Mouse (Mus musculus) heart, embryonic 13.5 days (tissue): ENCODE measurements at regions not wholly inside any gene's neighbourhood (a gene's known extent, or its start where the extent isn't known, plus 50 kb on each side); places are given as distances from the start of the nearest gene placed in this dataset.

Experiments used
- ATAC-seq: fragments of 200-750 bp; cut with Nextera tagmentation; 2 replicates; pipeline ENCODE4 v1.8.0; 2017; ENCODE audit warnings: moderate TSS enrichment; ENCODE audit not compliant: insufficient number of reproducible peaks, low FRiP score, low TSS enrichment; ENCODE audit errors: extremely low read depth
- H3K27ac ChIP-seq: fragments of 300-500 bp; sonication (generic); replicated peaks from 2 replicates; pipeline ENCODE4 v1.5.1; 2015; ENCODE audit warnings: moderate library complexity, mild to moderate bottlenecking, inconsistent platforms
- H3K27me3 ChIP-seq: fragments of 300-500 bp; sonication (generic); replicated peaks from 2 replicates; pipeline ENCODE4 v1.6.1; 2015; ENCODE audit warnings: mild to moderate bottlenecking, inconsistent platforms
- H3K36me3 ChIP-seq: fragments of 300-500 bp; sonication (generic); 2 replicates; pipeline ENCODE4 v1.6.1; 2015; ENCODE audit warnings: mild to moderate bottlenecking, inconsistent platforms
- H3K4me1 ChIP-seq: fragments of 300-500 bp; sonication (generic); 2 replicates; pipeline ENCODE4 v1.6.1; 2015; ENCODE audit warnings: inconsistent platforms
- H3K4me2 ChIP-seq: fragments of 300-500 bp; sonication (generic); 2 replicates; pipeline ENCODE4 v1.6.1; 2015; ENCODE audit warnings: inconsistent platforms, mild to moderate bottlenecking, moderate library complexity
- H3K4me3 ChIP-seq: fragments of 300-500 bp; sonication (generic); 2 replicates; pipeline ENCODE4 v1.5.1; 2015; ENCODE audit warnings: moderate library complexity, mild to moderate bottlenecking, inconsistent platforms
- H3K9ac ChIP-seq: fragments of 300-500 bp; sonication (generic); 2 replicates; pipeline ENCODE4 v1.6.1; 2015; ENCODE audit warnings: inconsistent platforms, mild to moderate bottlenecking, moderate library complexity
- H3K9me3 ChIP-seq: fragments of 300-500 bp; sonication (generic); 2 replicates; pipeline ENCODE4 v1.6.1; 2016; ENCODE audit warnings: inconsistent platforms
- WGBS: fragments of 180-500 bp; shearing (Covaris S2); methylation state at CpG from one replicate; pipeline ENCODE4 v1.1.7; 2015; ENCODE audit warnings: mixed read lengths; 5-methylcytosine and 5-hydroxymethylcytosine counted together

DNA sequence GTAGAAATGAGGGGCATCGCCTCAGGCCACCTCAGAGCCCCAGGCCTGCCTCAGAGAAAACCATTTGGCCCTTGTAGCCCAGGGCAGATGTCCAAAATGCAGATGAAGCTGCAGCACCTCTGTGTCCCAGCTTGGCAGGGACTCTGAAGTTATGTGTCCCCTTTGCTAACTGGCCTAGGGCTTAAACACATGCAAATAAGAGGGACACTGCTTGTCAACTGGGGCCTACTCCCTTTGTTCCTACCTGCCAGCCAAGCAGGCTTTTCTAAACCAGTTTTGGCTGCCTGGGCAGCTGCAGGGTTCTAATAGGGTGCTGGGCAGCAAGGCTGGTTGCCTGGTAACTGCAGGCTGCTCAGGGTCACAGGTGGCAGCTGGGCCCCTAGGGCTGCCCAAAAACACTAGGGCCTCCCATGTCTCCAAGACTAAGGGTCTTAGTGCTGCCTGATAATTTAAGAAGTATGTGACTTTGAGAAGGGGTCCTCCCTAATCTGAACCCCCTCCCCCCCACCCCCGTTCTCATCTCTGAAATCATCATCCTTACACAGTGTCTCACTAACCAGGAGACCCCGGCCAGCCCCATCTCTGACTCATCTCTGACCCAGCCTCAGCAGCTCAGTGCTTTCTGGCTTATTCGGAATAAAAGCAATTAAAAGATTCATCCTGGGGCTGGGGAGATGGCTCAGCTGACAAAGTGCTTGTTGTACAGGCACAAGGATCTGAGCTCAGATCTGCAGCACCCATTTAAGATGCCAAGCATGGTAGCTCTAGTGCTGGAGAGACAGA lies 158.3 kb downstream of the Tle3 start:
- Histone ChIP-seq H3K4me1 (peaks cover 5% of the 10 kb centered on the region; the same call in 1 of the 2 replicates), H3K9ac (no peak overlapping the region), H3K27ac (no peak overlapping the region), H3K27me3 (peaks cover 38% of the 10 kb centered on the region), H3K4me3 (no peak overlapping the region), H3K9me3 (no peaks in the 10 kb centered on the region), H3K4me2 (no peak overlapping the region), H3K36me3 (no peaks in the 10 kb centered on the region)
- ATAC-seq, result no peak
- WGBS, result 70% methylated on average over 4 of the region's 4 CpGs

DNA sequence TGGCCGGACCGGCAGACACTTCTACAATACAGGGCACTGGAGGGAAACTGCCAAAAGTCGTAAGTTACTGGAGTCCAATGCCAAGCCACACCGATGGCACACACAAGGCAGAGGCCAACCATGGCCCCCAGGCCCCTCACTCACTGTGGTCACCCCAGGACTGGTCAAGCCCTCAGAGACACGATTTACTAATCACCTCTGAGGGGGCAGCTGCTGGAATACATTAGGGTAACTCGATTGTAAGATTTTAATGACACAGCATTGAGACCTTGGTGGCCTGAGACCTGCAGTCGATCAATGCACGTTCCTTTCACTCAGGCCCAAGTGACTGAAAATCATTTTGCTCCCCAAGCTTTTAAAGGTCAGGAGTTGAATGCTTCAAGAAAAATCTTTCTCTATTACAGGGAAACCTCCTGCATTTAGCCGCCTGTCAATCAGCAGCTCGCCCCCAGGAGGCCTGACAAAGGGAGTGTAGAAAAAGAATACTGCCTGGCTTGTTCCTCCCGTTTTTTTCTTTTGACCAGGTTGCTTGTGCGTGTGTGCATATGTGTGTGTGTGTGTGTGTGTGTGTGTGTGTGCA lies 156.2 kb downstream of the Tle3 start:
- Histone ChIP-seq H3K9ac (no peak overlapping the region), H3K4me3 (no peak overlapping the region), H3K9me3 (no peaks in the 10 kb centered on the region), H3K36me3 (no peaks in the 10 kb centered on the region), H3K4me2 (no peak overlapping the region), H3K27ac (no peak overlapping the region), H3K27me3 (peaks cover 26% of the 10 kb centered on the region), H3K4me1 (peaks cover 5% of the 10 kb centered on the region; the same call in 1 of the 2 replicates)
- WGBS, result 70% methylated on average over 12 of the region's 12 CpGs
- no peak for ATAC-seq

DNA sequence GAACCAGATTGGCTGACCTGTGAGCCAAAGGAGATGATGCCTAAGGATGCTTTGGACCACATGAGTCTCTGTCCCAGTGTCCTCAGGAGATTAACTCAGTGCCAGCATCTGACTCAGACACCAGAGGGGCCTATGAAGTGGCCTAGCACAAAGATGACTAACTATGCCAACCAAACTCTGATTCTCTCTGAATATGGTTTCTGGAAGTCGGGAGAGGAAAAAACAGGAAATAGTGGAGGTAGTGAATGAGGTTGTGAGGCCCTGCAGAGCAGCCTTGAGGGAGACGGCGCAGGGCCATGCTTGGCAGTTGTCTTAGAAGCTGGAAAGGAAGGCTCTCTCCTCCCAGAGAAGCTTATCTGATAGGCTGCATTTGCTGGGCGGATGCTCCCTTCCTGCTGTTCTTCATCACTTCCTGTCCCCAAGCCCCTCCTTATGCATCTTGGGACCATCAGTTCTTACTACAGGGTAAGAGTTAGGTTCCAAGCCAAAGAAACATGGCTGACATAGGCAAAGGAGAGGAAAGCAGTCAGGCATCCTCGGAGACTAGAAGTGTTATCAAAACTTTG lies 155.4 kb downstream of the Tle3 start:
- Histone ChIP-seq H3K27me3 (peaks cover 18% of the 10 kb centered on the region), H3K4me3 (no peak overlapping the region), H3K36me3 (no peaks in the 10 kb centered on the region), H3K9me3 (peaks cover 6% of the 10 kb centered on the region), H3K27ac (no peak overlapping the region), H3K4me1 (peaks cover 5% of the 10 kb centered on the region; the same call in 1 of the 2 replicates), H3K4me2 (no peak overlapping the region), H3K9ac (no peak overlapping the region)
- WGBS, result 52% methylated on average over 5 of the region's 5 CpGs
- no peak for ATAC-seq

DNA sequence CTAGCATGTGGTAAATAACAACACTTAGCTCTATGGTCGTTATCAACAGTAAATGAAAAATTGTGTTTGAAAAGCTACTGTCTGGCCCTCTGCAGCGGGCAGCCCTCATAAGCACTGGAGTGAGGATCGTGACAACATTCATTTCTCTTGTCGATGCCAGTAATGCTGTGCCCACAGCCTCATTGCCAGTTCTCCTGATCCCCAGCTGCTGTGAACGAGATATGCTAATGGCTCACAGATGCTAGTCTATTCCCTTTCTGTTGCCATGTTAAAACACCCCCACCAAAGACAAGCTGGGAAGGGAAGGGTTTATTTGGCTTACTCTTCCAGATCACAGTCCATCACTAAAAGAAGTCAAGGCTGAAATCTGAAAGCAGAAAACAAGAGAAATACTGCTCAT lies 148.0 kb downstream of the Tle3 start:
- H3K27ac ChIP-seq, result no peak overlapping the region
- H3K4me3 ChIP-seq, result no peak overlapping the region
- no peak for ATAC-seq
- H3K27me3 ChIP-seq, result peaks cover 18% of the 10 kb centered on the region
- no peaks in the 10 kb centered on the region for H3K36me3 ChIP-seq
- no peak overlapping the region for H3K4me2 ChIP-seq
- no peak overlapping the region for H3K9ac ChIP-seq
- peaks cover 7% of the 10 kb centered on the region for H3K9me3 ChIP-seq
- H3K4me1 ChIP-seq, result 0 out of 2 replicates have a peak, but pooled peaks cover 4% of the 10 kb centered on the region
- 76% methylated on average over 5 of the region's 5 CpGs for WGBS

DNA sequence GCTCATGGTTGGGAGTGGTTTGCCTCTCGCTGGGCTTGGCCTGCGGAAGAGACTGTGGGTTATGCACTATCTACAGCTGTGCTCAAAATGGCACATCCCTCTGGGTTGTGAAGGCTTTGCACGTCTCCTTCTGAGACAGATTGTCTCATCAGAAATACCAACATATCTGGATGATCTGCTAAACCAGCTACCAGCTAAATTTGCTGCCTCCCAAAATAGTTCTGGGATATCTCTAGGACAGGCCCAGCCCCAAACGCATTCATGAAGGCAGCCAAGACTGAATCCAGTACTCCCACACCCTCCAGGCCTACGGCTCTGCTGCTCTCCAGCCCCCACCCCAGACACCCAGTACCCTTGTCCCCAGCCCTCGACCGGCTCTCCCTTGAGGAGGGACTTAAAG lies 145.7 kb downstream of the Tle3 start:
- Histone ChIP-seq H3K4me3 (no peak overlapping the region), H3K9ac (no peak overlapping the region), H3K27me3 (peaks cover 26% of the 10 kb centered on the region), H3K36me3 (no peaks in the 10 kb centered on the region), H3K4me1 (0 out of 2 replicates have a peak, but pooled peaks cover 4% of the 10 kb centered on the region), H3K27ac (no peak overlapping the region), H3K9me3 (peaks cover 4% of the 10 kb centered on the region), H3K4me2 (no peak overlapping the region)
- no peak for ATAC-seq
- WGBS, result 39% methylated on average over 7 of the region's 7 CpGs

DNA sequence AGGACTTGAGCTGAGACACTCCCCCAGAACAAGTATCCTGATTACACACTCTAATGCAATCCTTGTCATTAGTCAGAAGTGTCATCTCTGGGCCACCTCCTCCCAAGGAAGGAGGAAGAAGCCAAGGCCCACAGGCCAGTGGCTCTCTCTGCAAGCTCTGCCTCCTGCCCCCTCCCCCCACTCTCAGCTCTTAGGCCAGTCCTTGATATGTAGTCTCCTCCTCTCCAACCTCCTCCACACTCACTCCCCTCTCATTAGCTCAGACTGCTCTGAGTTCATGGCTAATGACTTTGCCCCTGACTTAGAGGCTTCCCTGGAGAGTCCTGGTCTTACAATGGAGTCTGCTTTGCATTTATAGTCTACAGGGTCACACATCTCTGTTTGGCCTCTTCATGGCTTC lies 139.3 kb downstream of the Tle3 start:
- no peak overlapping the region for H3K9ac ChIP-seq
- no peak overlapping the region for H3K27ac ChIP-seq
- no peaks in the 10 kb centered on the region for H3K36me3 ChIP-seq
- no peak overlapping the region for H3K4me2 ChIP-seq
- peaks cover 7% of the 10 kb centered on the region for H3K4me1 ChIP-seq
- H3K27me3 ChIP-seq, result peaks cover 75% of the 10 kb centered on the region
- no peaks in the 10 kb centered on the region for H3K9me3 ChIP-seq
- ATAC-seq, result no peak
- no peak overlapping the region for H3K4me3 ChIP-seq

DNA sequence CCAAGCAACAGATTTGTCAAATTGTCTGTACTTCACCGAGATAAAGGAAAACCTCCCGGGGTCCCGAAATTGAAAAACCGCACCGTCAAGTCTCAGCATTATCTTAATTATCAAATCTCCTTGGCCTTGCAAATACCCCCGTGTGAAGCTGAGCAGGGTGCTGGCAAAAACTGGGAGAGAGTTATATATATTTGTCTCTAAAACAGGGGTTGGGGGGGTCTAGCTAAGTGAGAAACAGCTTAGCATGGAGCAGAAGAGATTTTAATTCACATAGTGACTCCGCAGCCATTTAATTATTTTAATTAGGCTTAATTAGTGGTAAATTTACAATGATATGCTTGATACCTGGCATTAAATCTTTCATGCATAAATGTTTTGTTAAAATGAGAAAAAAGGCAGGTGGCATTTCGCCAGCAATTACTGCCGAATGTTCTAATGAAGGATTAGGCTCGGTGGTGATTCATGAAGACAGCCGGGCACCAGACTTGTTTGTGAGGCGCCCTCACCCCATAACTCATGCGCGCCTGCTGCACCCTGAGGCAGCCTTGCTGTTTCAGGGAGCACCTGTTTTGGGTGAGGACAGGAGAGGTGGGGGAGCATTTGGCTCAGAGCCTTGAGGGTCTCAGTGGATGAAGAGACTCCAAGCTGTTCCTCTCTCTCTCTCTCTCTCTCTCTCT lies 138.2 kb downstream of the Tle3 start:
- WGBS, result 34% methylated on average over 14 of the region's 14 CpGs
- H3K27me3 ChIP-seq, result peaks cover 67% of the 10 kb centered on the region
- H3K4me2 ChIP-seq, result no peak overlapping the region
- no peaks in the 10 kb centered on the region for H3K9me3 ChIP-seq
- no peak overlapping the region for H3K27ac ChIP-seq
- no peak for ATAC-seq
- no peak overlapping the region for H3K4me3 ChIP-seq
- H3K9ac ChIP-seq, result no peak overlapping the region
- H3K36me3 ChIP-seq, result no peaks in the 10 kb centered on the region
- H3K4me1 ChIP-seq, result peaks cover 7% of the 10 kb centered on the region

DNA sequence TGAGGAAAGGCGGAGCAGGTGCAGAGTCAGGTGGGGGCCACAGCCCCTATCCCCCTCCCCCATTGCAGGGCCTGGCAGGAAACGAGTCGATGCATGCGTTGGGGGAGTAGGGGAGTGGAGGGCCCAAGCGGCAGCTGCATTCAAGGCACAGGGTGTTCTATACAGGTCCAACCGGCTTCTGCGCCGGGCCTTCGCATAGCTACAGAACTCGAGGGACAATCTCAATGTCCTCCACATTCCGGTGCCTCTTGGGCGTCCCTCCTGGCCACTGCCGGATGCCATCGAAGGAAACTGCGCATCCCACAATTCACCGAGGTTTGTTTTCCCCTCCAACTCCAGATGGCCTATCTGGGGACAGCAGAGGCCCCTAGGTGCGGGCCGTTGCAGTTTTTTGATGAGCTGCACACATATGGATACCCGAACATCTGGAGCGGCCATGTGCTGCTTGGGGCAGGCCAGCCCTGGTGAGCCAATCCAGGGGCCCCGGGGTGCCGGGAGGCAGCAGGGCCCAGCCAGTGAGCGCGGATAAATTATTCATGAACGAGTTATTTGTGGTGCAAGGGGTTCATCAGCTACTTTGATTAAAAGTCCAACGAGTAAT lies 137.5 kb downstream of the Tle3 start:
- WGBS, result 13% methylated on average over 26 of the region's 26 CpGs
- no peak overlapping the region for H3K4me2 ChIP-seq
- H3K27me3 ChIP-seq, result peaks cover 66% of the 10 kb centered on the region
- no peaks in the 10 kb centered on the region for H3K36me3 ChIP-seq
- no peak overlapping the region for H3K4me3 ChIP-seq
- H3K9ac ChIP-seq, result no peak overlapping the region
- no peak for ATAC-seq
- no peak overlapping the region for H3K27ac ChIP-seq
- no peaks in the 10 kb centered on the region for H3K9me3 ChIP-seq
- H3K4me1 ChIP-seq, result peaks cover 7% of the 10 kb centered on the region

DNA sequence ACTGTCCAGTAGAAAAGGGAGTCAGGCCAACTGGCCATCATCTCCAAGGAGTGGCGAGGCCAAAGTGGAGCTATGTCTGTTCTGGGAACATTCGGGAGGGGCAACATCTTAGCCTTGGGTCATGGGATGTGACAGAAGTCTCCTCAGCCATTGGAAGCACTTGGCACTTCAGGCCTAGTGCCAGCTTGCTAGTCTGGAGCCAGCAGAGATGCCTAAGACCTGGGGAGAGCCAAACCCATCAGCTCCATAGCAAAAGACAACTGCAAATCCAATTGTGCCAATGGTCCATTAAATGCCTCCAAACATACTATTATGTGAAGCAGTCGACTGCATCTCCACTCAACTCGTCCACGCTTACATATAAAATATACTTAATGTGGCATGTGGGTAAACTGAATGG lies 136.9 kb downstream of the Tle3 start:
- H3K36me3 ChIP-seq, result no peaks in the 10 kb centered on the region
- H3K4me1 ChIP-seq, result peaks cover 7% of the 10 kb centered on the region
- no peak overlapping the region for H3K27ac ChIP-seq
- H3K9me3 ChIP-seq, result no peaks in the 10 kb centered on the region
- WGBS, result 65% methylated on average over 5 of the region's 5 CpGs
- no peak for ATAC-seq
- no peak overlapping the region for H3K4me2 ChIP-seq
- H3K9ac ChIP-seq, result no peak overlapping the region
- H3K4me3 ChIP-seq, result no peak overlapping the region
- peaks cover 68% of the 10 kb centered on the region for H3K27me3 ChIP-seq

DNA sequence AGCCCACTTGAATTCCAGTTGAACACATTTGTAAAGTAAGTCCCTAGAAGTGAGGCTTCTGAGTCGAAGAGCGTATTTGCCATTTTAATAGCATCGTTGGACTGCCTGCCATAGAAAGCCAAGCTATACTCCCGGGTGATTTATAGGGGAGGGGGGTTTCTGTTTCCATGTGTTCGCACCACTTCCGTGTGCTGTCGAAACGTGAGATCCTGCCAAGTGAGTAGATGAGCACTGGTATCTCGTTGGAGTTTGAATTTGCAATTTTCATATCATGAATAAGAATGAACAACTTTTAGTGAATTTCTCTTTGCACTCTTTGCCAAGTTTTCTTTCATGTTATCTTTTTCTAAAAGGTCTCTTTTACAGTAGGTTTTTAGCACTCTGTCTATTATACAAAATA lies 128.7 kb downstream of the Tle3 start:
- Histone ChIP-seq H3K27ac (no peak overlapping the region), H3K4me3 (no peak overlapping the region), H3K36me3 (no peaks in the 10 kb centered on the region), H3K27me3 (peaks cover 60% of the 10 kb centered on the region), H3K4me2 (no peak overlapping the region), H3K4me1 (no peaks in the 10 kb centered on the region), H3K9me3 (peaks cover 7% of the 10 kb centered on the region; the same call in 1 of the 2 replicates), H3K9ac (no peak overlapping the region)
- ATAC-seq, result no peak
- 71% methylated on average over 9 of the region's 9 CpGs for WGBS

DNA sequence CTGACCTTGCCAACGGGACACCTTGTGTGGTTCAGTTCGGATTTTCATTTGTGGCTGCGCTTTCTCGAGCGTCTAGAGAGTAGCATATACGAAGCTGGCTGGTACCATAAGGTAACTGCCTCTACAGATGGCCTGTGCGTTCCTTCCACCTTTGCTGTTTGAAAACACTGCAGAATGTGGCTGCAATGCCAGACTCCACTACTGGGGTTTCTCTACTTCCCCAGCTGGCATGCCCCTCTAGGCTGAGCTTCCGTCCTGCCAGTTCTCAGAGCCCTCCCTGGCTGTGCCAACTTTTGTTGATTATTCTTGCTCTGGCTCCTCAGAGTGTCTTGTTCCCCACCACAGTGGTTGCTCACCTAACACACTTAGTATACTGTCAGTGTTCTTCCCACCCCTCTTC lies 120.7 kb downstream of the Tle3 start:
- H3K4me3 ChIP-seq, result no peak overlapping the region
- no peak for ATAC-seq
- no peaks in the 10 kb centered on the region for H3K36me3 ChIP-seq
- H3K4me2 ChIP-seq, result no peak overlapping the region
- peaks cover 65% of the 10 kb centered on the region for H3K27me3 ChIP-seq
- H3K9ac ChIP-seq, result no peak overlapping the region
- H3K27ac ChIP-seq, result no peak overlapping the region
- WGBS, result 71% methylated on average over 8 of the region's 8 CpGs
- no peaks in the 10 kb centered on the region for H3K4me1 ChIP-seq
- no peaks in the 10 kb centered on the region for H3K9me3 ChIP-seq
